In the genomic region with DNA sequence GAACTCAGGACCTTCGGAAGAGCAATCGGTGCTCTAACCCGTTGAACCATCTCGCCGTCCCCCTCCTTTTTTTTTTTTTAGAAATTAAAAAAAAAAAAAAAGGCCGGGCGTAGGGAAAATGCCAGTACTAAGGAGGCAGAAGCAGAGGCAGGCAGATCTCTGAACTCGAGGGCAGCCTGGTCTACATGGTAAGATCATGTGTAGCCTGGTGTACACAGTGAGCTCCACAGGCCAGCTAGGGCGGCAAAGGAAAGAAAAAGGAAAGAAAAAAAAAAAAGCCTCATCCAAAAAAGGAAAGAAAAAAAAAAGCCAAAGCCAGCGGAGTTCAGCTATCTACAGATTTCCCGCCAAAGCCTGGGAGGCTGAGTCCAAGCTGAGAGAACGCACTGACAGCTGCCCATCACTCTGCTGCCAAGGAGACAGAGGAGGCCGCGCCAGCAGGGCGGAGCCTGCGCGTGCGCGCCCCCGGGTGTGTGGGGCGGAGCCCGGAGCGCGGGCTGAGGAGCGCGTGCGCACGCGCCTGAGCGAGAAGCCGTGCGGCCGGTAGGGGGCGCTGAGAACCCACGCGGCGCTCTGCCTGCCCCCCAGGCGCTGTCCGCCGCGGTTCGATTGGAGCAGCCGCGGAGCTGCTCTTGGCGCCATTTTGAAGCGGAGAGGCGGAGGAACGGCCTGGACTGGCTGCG, we compare ENCODE assay signal across 1 mouse cellular context.
A peak's percentile ranks its signal among the peaks of the same experiment; 100 is the strongest.
TF ChIP-seq lines count a peak whose summit lies in the region.

Gene Pds5b, plus strand, starts transcription at position 587 of the 683 bp plus-strand sequence.

TF ChIP-seq in CH12.LX, 34 proteins besides CTCF, POLR2A, EP300 and RAD21 (continued from another document):
- TF ChIP-seq RCOR1 (conservative IDR thresholded peaks at IDR 0.05; ENCODE audit: low read depth, low read length) (no peak), USF2 (conservative IDR thresholded peaks at IDR 0.05; ENCODE audit: low read depth, low read length) (no peak), MYC (IDR thresholded peaks at IDR 0.05; ENCODE audit: low read depth, low read length) (peak; percentile 77; the same call in 1 of the 2 replicates), MAX (IDR thresholded peaks at IDR 0.05; ENCODE audit: low read length) (peak; percentile 86; the same call in 1 of the 2 replicates), E2F4 (IDR thresholded peaks at IDR 0.05; ENCODE audit: insufficient replicate concordance, low read depth, low read length) (peak; percentile 97), ELF1 (IDR thresholded peaks at IDR 0.05; ENCODE audit: low read depth, low read length) (peak; percentile 55), ZNF384 (IDR thresholded peaks at IDR 0.05; ENCODE audit: low read depth, low read length) (peak; percentile 78), SMC3 (IDR thresholded peaks at IDR 0.05; ENCODE audit: low read depth, low read length) (peak; percentile 64), USF1 (IDR thresholded peaks at IDR 0.05; ENCODE audit: low read depth, low read length) (no peak), BHLHE40 (IDR thresholded peaks at IDR 0.05; ENCODE audit: low read depth, low read length) (peak; percentile 59; the same call in 1 of the 2 replicates), UBTF (IDR thresholded peaks at IDR 0.05; ENCODE audit: low read depth, low read length) (no peak; the same call in 1 of the 2 replicates), POLR2AphosphoS2 (IDR thresholded peaks at IDR 0.05; ENCODE audit: low read depth, low read length) (no peak), MAZ (IDR thresholded peaks at IDR 0.05; ENCODE audit: low read depth, low read length) (peak; percentile 43; the same call in 1 of the 2 replicates)
